ENCODE assay signal across 9 mouse cellular contexts in genomic region chr10:94249575-94250456, GRCm38 (mm10). TPM values are rescaled to one million over a fixed set of nuclear protein-coding genes. Genes with fewer than 3 reads are reported as not detected.
DNase-seq lines count a peak whose midpoint lies in the region; ATAC-seq and TF ChIP-seq lines count a peak whose summit lies in the region.
"Had no signal": no experiment of that assay in that cellular context is flagged by ENCODE, and none has a peak within 500 bp of the region (broad histone marks: within the 10 kb centered on the region; RNA-seq: fewer than 3 reads in every experiment).

No protein-coding gene starts in this region.

- WGBS in forebrain, postnatal 0 days = 41% methylated on average over 22 of the region's 22 CpGs
- WGBS in intestine, embryonic 16.5 days = 47% methylated on average over 22 of the region's 22 CpGs
- 33% methylated on average over 22 of the region's 22 CpGs for WGBS in midbrain, embryonic 16.5 days

- peak overlapping the region; percentile 4; the same call in 1 of the 2 replicates for H3K4me2 ChIP-seq in forebrain, postnatal 0 days (ENCODE audit: low read depth)
- H3K4me2 ChIP-seq in intestine, embryonic 16.5 days (ENCODE audit: low read depth, low read length) = no peak overlapping the region
- peak overlapping the region; percentile 46 for H3K4me2 ChIP-seq in midbrain, embryonic 16.5 days (ENCODE audit: low read length)

- peaks cover 9% of the 10 kb centered on the region; the same call in 1 of the 2 replicates for H3K4me1 ChIP-seq in forebrain, postnatal 0 days (ENCODE audit: insufficient read depth)
- no peaks in the 10 kb centered on the region for H3K4me1 ChIP-seq in intestine, embryonic 16.5 days (ENCODE audit: control insufficient read depth, insufficient read depth, low read length)
- H3K4me1 ChIP-seq in midbrain, embryonic 16.5 days (ENCODE audit: control insufficient read depth, insufficient read depth, low read length) = peaks cover 13% of the 10 kb centered on the region

- H3K27me3 ChIP-seq in forebrain, postnatal 0 days (ENCODE audit: insufficient read depth, low read length) = no peaks in the 10 kb centered on the region
- no peaks in the 10 kb centered on the region for H3K27me3 ChIP-seq in intestine, embryonic 16.5 days (replicated peaks; ENCODE audit: control insufficient read depth, insufficient read depth, low read length)
- H3K27me3 ChIP-seq in midbrain, embryonic 16.5 days (ENCODE audit: control insufficient read depth, insufficient read depth, low read depth, low read length) = no peaks in the 10 kb centered on the region

- peak; percentile 91 for ATAC-seq in forebrain, postnatal 0 days
- peak; percentile 98 for ATAC-seq in intestine, embryonic 16.5 days
- ATAC-seq in midbrain, embryonic 16.5 days = peak; percentile 84

- H3K27ac ChIP-seq in layer of hippocampus, adult 2 months = no peak overlapping the region
- no peak overlapping the region for H3K27ac ChIP-seq in forebrain, postnatal 0 days (ENCODE audit: low read depth, low read length)
- peak overlapping the region; percentile 60; the same call in 1 of the 2 replicates for H3K27ac ChIP-seq in intestine, embryonic 16.5 days (ENCODE audit: low read length)
- peak overlapping the region; percentile 31; the same call in 1 of the 2 replicates for H3K27ac ChIP-seq in midbrain, embryonic 16.5 days (ENCODE audit: low read length)

- DNase-seq in layer of hippocampus, adult 2 months (ENCODE audit: low spot score in 2 of 2) = peak in 1 of 2 experiments; percentile 25
- no peak for DNase-seq in layer of hippocampus, postnatal 25 days (ENCODE audit: extremely low spot score in 1 of 2, low spot score in 1 of 2)
- DNase-seq in c-Kit-positive CD71-negative TER-119-negative erythroid progenitor cells, embryonic 14.5 days (ENCODE audit: low read depth) = peak; percentile 10
- DNase-seq in forebrain, postnatal 0 days = peak; percentile 51
- no peak for DNase-seq in adipocyte (ENCODE audit: low spot score)
- no peak for DNase-seq in kidney, adult 9 months

- TF ChIP-seq CTCF in layer of hippocampus, adult 2 months (conservative IDR thresholded peaks at IDR 0.05) = no peak
- TF ChIP-seq CTCF in forebrain, postnatal 0 days (IDR thresholded peaks at IDR 0.05; ENCODE audit: low read depth) = no peak

- no peak overlapping the region for H3K9ac ChIP-seq in forebrain, postnatal 0 days
- H3K9ac ChIP-seq in intestine, embryonic 16.5 days (ENCODE audit: low read depth, low read length) = no peak overlapping the region
- peak overlapping the region; percentile 5; the same call in 1 of the 2 replicates for H3K9ac ChIP-seq in midbrain, embryonic 16.5 days (ENCODE audit: low read depth, low read length)

- no peaks in the 10 kb centered on the region for H3K9me3 ChIP-seq in forebrain, postnatal 0 days (ENCODE audit: low read length)
- no peaks in the 10 kb centered on the region for H3K9me3 ChIP-seq in intestine, embryonic 16.5 days (ENCODE audit: control insufficient read depth, low read length)
- no peaks in the 10 kb centered on the region for H3K9me3 ChIP-seq in midbrain, embryonic 16.5 days (replicated peaks; ENCODE audit: control insufficient read depth, low read length, poor library complexity, severe bottlenecking)

- peak overlapping the region; percentile 15; the same call in 1 of the 2 replicates for H3K4me3 ChIP-seq in layer of hippocampus, adult 2 months
- no peak overlapping the region for H3K4me3 ChIP-seq in forebrain, postnatal 0 days (ENCODE audit: low read depth, low read length)
- H3K4me3 ChIP-seq in intestine, embryonic 16.5 days (ENCODE audit: low read length) = no peak overlapping the region
- H3K4me3 ChIP-seq in midbrain, embryonic 16.5 days (ENCODE audit: low read depth, low read length) = peak overlapping the region; percentile 6; the same call in 1 of the 2 replicates

- no peaks in the 10 kb centered on the region for H3K36me3 ChIP-seq in forebrain, postnatal 0 days (ENCODE audit: insufficient read depth)
- no peaks in the 10 kb centered on the region for H3K36me3 ChIP-seq in intestine, embryonic 16.5 days (ENCODE audit: control insufficient read depth, insufficient read depth, low read length)
- H3K36me3 ChIP-seq in midbrain, embryonic 16.5 days (ENCODE audit: control insufficient read depth, insufficient read depth, low read length) = no peaks in the 10 kb centered on the region

RNA-seq across cellular contexts. Expression of gene Gm4792, which starts 48.7 kb away (rescaled TPM):
- not detected for total RNA-seq in layer of hippocampus, adult 2 months (2021)
- not detected for total RNA-seq in layer of hippocampus, postnatal 25 days (2021)
- not detected in 2 replicates for total RNA-seq in forebrain, postnatal 0 days (2014; rRNA removed)
- polyA plus RNA-seq in forebrain, postnatal 0 days (2015; fragmentation: Nextera tagmentation; extraction: Ambion mirVana) = 0.48 and 0.64 TPM in 2 replicates
- polyA plus RNA-seq in intestine, embryonic 16.5 days (2015; fragmentation: Nextera tagmentation; extraction: Ambion mirVana) = not detected in 2 replicates
- polyA plus RNA-seq in midbrain, embryonic 16.5 days (2015; fragmentation: Nextera tagmentation; extraction: Ambion mirVana) = 0.74 TPM in 1 of 2 replicates, not detected in the other
- total RNA-seq: liver, adult 2 months had no signal
- polyA plus RNA-seq: liver, adult 2 months had no signal

RNA-seq across cellular contexts. Expression of gene Ndufa12, which starts 51.3 kb away (rescaled TPM):
- 100 to 1,000 TPM; 249 to 253 TPM for total RNA-seq in layer of hippocampus, adult 2 months (2021)
- 100 to 1,000 TPM; 248 to 264 TPM for total RNA-seq in layer of hippocampus, postnatal 25 days (2021)
- total RNA-seq in forebrain, postnatal 0 days (2014; rRNA removed) = 219 and 220 TPM in 2 replicates
- 483 and 610 TPM in 2 replicates for polyA plus RNA-seq in forebrain, postnatal 0 days (2015; fragmentation: Nextera tagmentation; extraction: Ambion mirVana)
- polyA plus RNA-seq in intestine, embryonic 16.5 days (2015; fragmentation: Nextera tagmentation; extraction: Ambion mirVana) = 405 and 411 TPM in 2 replicates
- 291 and 304 TPM in 2 replicates for polyA plus RNA-seq in midbrain, embryonic 16.5 days (2015; fragmentation: Nextera tagmentation; extraction: Ambion mirVana)

Comparison
In these comparisons a context has a peak if more than half of its experiments do, and no peak if none do; other contexts are left out.
1. DNase-seq: peak in c-Kit-positive CD71-negative TER-119-negative erythroid progenitor cells, embryonic 14.5 days (single experiment) and forebrain, postnatal 0 days (single experiment); none in layer of hippocampus, postnatal 25 days (0 of 2), adipocyte (single experiment) and kidney, adult 9 months (single experiment).
2. H3K27ac ChIP-seq: peak in intestine, embryonic 16.5 days (single experiment) and midbrain, embryonic 16.5 days (single experiment); none in layer of hippocampus, adult 2 months (single experiment) and forebrain, postnatal 0 days (single experiment).
3. H3K4me3 ChIP-seq: peak in layer of hippocampus, adult 2 months (single experiment) and midbrain, embryonic 16.5 days (single experiment); none in forebrain, postnatal 0 days (single experiment) and intestine, embryonic 16.5 days (single experiment).
4. Peak in every context shown above with its lines, with median percentiles within 50 percentile points of each other: ATAC-seq.